Mouse (Mus musculus) embryonic facial prominence, embryonic 10.5 days (tissue): ENCODE data around the gene Fbxo33. TPM values are rescaled to one million over a fixed set of nuclear protein-coding genes. Genes with fewer than 3 reads are reported as not detected.
A peak's percentile ranks its signal among the peaks of the same experiment; 100 is the strongest.

ENCODE experiments used
- DNase-seq: peaks from one replicate; pipeline ENCODE4 v3.0.0-alpha.2; 2017; ENCODE audit warnings: low spot score
- H3K27ac ChIP-seq: fragments of 300-500 bp; sonication (generic); replicated peaks from 2 replicates; pipeline ENCODE4 v1.5.1; 2016; ENCODE audit warnings: mild to moderate bottlenecking
- H3K27me3 ChIP-seq: fragments of 300-500 bp; sonication (generic); replicated peaks from 2 replicates; pipeline ENCODE4 v1.6.1; 2016; ENCODE audit warnings: low read depth, mild to moderate bottlenecking; ENCODE audit not compliant: poor library complexity, severe bottlenecking
- H3K36me3 ChIP-seq: fragments of 300-500 bp; sonication (generic); replicated peaks from 2 replicates; pipeline ENCODE4 v1.6.1; 2016; ENCODE audit warnings: mild to moderate bottlenecking, moderate library complexity
- H3K4me1 ChIP-seq: fragments of 300-500 bp; sonication (generic); 2 replicates; pipeline ENCODE4 v1.6.1; 2016
- H3K4me3 ChIP-seq: fragments of 300-500 bp; sonication (generic); 2 replicates; pipeline ENCODE4 v1.5.1; 2016; ENCODE audit warnings: mild to moderate bottlenecking, moderate library complexity
- H3K9me3 ChIP-seq: fragments of 300-500 bp; sonication (generic); 2 replicates; pipeline ENCODE4 v1.6.1; 2016; ENCODE audit warnings: mild to moderate bottlenecking
- WGBS: fragments of 180-500 bp; shearing (Covaris S2); methylation state at CpG from one replicate; pipeline ENCODE4 v1.1.7; 2016; 5-methylcytosine and 5-hydroxymethylcytosine counted together
- polyA plus RNA-seq: library from polyadenylated mRNA; unstranded; fragments of >200 nt; fragmentation: Nextera tagmentation; extraction: Ambion mirVana; gene quantifications from 2 replicates; pipeline ENCODE4 v1.2.1, GENCODE M21; 2016

Gene Fbxo33
- polyA plus RNA-seq, 1 experiment from 2014 or later: 7.6 TPM

- no peaks in the 10 kb centered on the region for H3K9me3 ChIP-seq
- DNase-seq: no peak
- H3K4me1 ChIP-seq: peaks cover 14% of the 10 kb centered on the region
- no peaks in the 10 kb centered on the region for H3K36me3 ChIP-seq
- peak overlapping the region; percentile 94 for H3K4me3 ChIP-seq
- H3K27me3 ChIP-seq: no peaks in the 10 kb centered on the region
- WGBS: 2% methylated on average over 69 of the region's 69 CpGs
- H3K27ac ChIP-seq: peak overlapping the region; percentile 97
Observed at GRCm38 (mm10) chr12:59218640-59219321, 744 bp downstream of the Fbxo33 start.

DNA sequence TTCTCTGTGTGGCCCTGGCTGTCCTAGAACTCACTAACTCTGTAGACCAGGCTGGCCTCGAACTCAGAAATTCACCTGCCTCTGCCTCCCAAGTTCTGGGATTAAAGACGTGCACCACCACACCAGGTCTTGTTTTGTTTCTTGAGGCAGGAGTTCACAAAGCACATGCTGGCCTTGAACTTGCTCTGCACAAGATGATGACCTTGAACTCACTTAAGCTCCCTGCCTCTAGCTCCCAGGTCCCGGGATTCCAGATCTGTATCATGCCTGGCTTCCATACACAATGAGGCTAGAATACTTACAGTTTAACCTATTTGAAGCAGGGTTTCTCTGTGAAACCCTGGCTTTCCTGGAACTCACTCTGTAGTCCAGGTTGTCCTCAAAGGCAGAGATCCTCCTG is 2.2 kb downstream of the Fbxo33 start:
- WGBS: 91% methylated on average over 3 of the region's 3 CpGs
- DNase-seq: no peak

DNA sequence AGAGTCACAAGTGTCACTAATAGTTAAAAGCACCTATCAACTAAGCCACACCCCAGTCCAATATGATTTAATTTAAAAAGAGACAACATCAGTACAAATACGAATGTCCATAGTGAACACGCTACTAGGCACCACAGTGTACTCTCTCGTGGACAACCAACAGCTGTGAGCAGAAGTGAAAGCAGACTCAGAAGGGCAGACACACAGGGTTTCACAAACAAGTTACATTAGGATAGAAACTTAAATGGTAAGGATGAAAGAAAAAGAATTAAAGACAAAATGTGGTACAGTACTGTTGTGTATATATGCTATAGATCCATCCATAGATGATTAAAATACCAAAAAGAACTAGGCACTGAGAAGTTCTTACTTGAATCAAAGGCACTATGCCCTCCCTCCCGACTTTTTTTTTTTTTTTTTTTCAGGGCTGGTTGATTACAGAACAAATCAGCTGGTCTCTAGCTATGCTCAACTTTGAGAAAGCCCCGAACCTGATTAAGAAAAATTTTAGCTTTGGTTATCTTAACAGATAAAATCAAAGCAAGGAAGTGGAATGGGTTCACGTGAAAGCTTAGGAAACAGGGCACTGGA is 2.8 kb downstream of the Fbxo33 start:
- H3K27me3 ChIP-seq: no peaks in the 10 kb centered on the region
- H3K9me3 ChIP-seq: 0 out of 2 replicates have a peak, but pooled peaks cover 5% of the 10 kb centered on the region
- peaks cover 14% of the 10 kb centered on the region for H3K4me1 ChIP-seq
- DNase-seq: no peak
- WGBS: 83% methylated on average over 6 of the region's 6 CpGs
- H3K27ac ChIP-seq: no peak overlapping the region
- peaks cover 10% of the 10 kb centered on the region for H3K36me3 ChIP-seq
- H3K4me3 ChIP-seq: no peak overlapping the region

More for the DNA sequence above, 2.2 kb downstream of the Fbxo33 start:
- H3K4me1 ChIP-seq: peaks cover 14% of the 10 kb centered on the region
- H3K4me3 ChIP-seq: peak overlapping the region; percentile 94; the same call in 1 of the 2 replicates
- 0 out of 2 replicates have a peak, but pooled peaks cover 4% of the 10 kb centered on the region for H3K9me3 ChIP-seq
- no peaks in the 10 kb centered on the region for H3K27me3 ChIP-seq
- H3K27ac ChIP-seq: no peak overlapping the region
- H3K36me3 ChIP-seq: peaks cover 4% of the 10 kb centered on the region

GRCm38 (mm10) chr12:59216176-59216575 is 3.3 kb downstream of the Fbxo33 start:
- WGBS: 95% methylated on average over 4 of the region's 4 CpGs
- Histone ChIP-seq H3K27ac (no peak overlapping the region), H3K4me1 (peaks cover 14% of the 10 kb centered on the region), H3K9me3 (0 out of 2 replicates have a peak, but pooled peaks cover 5% of the 10 kb centered on the region), H3K4me3 (no peak overlapping the region), H3K27me3 (no peaks in the 10 kb centered on the region), H3K36me3 (peaks cover 16% of the 10 kb centered on the region)
- DNase-seq: no peak

GRCm38 (mm10) chr12:59207814-59208213 is 11.7 kb downstream of the Fbxo33 start:
- Histone ChIP-seq H3K36me3 (peaks cover 46% of the 10 kb centered on the region), H3K9me3 (0 out of 2 replicates have a peak, but pooled peaks cover 5% of the 10 kb centered on the region), H3K4me3 (no peak overlapping the region), H3K27ac (no peak overlapping the region), H3K4me1 (no peaks in the 10 kb centered on the region), H3K27me3 (no peaks in the 10 kb centered on the region)
- DNase-seq: no peak
- WGBS: 89% methylated on average over 1 of the region's 1 CpGs

DNA sequence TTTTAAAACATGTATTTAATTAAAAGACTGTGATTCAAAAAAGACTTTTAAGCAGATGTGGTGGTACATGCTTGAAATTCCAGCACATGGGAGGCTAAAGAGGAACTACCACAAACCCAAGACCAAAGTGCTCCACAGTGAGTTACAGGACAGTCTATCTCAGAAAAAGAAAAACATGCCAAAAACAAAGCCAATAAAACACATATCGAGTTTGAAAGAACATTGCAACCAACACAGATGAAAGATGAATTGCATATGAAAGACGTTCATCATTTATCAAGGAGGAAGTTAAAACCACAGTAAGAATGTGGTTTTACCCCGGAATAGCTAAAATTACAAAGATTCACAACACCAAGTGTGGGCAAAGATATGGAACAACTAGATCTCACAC is 12.5 kb downstream of the Fbxo33 start:
- DNase-seq: no peak
- H3K27me3 ChIP-seq: no peaks in the 10 kb centered on the region
- no peaks in the 10 kb centered on the region for H3K4me1 ChIP-seq
- H3K9me3 ChIP-seq: no peaks in the 10 kb centered on the region
- H3K27ac ChIP-seq: no peak overlapping the region
- WGBS: 92% methylated on average over 3 of the region's 3 CpGs
- H3K4me3 ChIP-seq: no peak overlapping the region
- peaks cover 45% of the 10 kb centered on the region for H3K36me3 ChIP-seq

DNA sequence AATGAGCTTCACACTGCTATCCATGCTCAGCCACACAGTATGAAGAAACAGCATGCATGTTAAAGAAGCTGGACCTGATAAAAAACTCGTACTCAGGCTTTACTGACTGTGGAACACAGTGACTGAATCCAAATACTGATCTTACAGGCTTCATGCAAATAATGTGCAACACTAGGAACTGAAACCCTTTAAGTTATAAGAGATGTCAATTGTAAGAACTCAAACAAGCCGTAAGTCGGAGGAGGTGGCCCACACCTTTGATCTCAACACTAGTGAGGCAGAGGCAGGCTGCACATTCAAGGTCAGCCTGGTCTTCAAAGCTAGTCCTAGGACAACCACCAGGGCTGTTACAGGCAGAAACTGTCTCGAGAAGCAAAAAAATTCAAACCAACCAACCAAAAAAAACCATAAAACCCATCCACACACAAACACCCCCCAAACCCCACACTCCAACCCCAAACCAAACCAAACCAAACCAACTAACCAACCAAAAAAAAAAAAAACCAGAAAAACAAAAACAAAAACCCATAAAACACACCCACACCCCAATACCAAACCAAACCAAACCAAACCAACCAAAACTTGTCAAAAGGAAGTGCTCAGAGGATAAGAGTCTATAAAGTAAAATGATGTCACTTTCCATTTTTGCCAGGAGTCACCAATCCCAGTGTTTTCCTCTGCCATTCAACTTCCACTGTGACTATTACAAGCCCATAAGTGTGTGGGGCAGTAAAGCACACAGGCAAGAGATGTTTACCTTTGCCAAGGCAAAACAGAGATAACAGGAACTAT is 13.1 kb downstream of the Fbxo33 start:
- no peaks in the 10 kb centered on the region for H3K9me3 ChIP-seq
- H3K4me3 ChIP-seq: no peak overlapping the region
- 88% methylated on average over 4 of the region's 4 CpGs for WGBS
- no peaks in the 10 kb centered on the region for H3K4me1 ChIP-seq
- H3K27ac ChIP-seq: no peak overlapping the region
- DNase-seq: no peak
- H3K27me3 ChIP-seq: no peaks in the 10 kb centered on the region
- peaks cover 42% of the 10 kb centered on the region for H3K36me3 ChIP-seq

GRCm38 (mm10) chr12:59205571-59205970 is 14.0 kb downstream of the Fbxo33 start:
- no peak for DNase-seq
- H3K4me3 ChIP-seq: no peak overlapping the region
- WGBS: 94% methylated on average over 6 of the region's 6 CpGs
- no peaks in the 10 kb centered on the region for H3K9me3 ChIP-seq
- H3K27ac ChIP-seq: no peak overlapping the region
- H3K27me3 ChIP-seq: no peaks in the 10 kb centered on the region
- H3K36me3 ChIP-seq: peaks cover 42% of the 10 kb centered on the region
- H3K4me1 ChIP-seq: no peaks in the 10 kb centered on the region

DNA sequence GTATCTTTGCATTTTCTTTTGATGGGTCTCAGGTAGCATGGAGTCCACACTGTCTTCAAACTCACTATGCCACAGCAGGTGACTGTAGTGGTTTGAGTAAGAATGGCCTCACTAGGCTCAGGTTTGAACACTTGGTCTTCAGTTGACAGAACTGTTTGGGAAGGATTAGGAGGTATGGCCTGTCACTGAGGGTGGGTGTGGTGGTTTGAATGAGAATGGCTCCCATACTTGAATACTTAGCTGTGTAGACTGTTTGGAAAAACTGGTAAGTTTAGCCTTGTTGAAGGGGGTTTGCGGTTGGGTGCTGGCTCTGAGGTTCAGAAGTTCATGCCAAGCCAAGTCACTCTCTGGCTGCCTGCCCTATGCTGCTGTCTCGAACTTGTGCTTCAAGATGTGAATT is 20.2 kb downstream of the Fbxo33 start:
- Histone ChIP-seq H3K36me3 (peaks cover 69% of the 10 kb centered on the region), H3K4me1 (no peaks in the 10 kb centered on the region), H3K4me3 (no peak overlapping the region), H3K9me3 (no peaks in the 10 kb centered on the region), H3K27me3 (no peaks in the 10 kb centered on the region), H3K27ac (no peak overlapping the region)
- WGBS: 96% methylated on average over 2 of the region's 2 CpGs
- no peak for DNase-seq

DNA sequence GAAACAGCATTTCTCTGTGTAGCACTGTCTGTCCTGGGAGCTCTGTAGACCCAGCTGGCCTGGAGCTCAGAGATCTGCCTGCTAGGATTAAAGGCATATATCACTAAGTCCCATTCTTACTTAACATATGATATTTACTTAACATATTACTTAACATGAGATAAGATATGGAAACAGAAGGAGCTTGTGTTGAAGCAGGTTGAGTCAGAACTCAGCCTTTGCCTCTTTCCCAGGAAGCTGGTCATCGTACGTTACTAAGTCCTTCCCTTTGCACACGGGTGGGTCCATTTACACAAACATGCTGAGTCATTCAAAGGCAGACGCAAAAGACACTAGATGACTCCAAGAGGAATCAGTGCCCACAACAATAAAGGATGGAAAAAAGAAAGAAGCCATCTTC is 20.8 kb downstream of the Fbxo33 start:
- no peaks in the 10 kb centered on the region for H3K27me3 ChIP-seq
- no peak overlapping the region for H3K4me3 ChIP-seq
- H3K9me3 ChIP-seq: no peaks in the 10 kb centered on the region
- no peaks in the 10 kb centered on the region for H3K4me1 ChIP-seq
- no peak for DNase-seq
- WGBS: 87% methylated on average over 4 of the region's 4 CpGs
- H3K36me3 ChIP-seq: peaks cover 62% of the 10 kb centered on the region
- H3K27ac ChIP-seq: no peak overlapping the region

DNA sequence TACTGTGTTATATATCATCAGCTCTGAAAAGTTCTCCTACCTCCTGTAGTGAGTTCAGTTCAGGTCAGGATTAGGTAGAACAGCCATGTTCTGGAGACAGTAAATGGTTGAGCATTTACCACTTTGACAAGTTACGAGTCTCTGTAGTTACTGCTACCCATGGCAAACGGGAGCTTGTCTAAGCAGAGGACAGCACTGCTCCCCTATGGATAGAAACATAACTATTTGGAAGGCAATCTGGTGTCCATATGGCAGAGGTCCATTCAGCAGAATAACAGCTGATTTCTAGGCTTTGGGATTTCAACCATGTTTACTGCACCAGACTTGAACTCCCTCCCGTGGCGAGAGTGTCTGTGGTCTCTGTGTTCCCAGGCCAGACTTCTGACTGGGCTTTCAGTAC is 23.6 kb downstream of the Fbxo33 start:
- Histone ChIP-seq H3K27ac (no peak overlapping the region), H3K9me3 (no peaks in the 10 kb centered on the region), H3K27me3 (no peaks in the 10 kb centered on the region), H3K36me3 (peaks cover 52% of the 10 kb centered on the region), H3K4me3 (no peak overlapping the region), H3K4me1 (no peaks in the 10 kb centered on the region)
- DNase-seq: no peak
- 83% methylated on average over 4 of the region's 4 CpGs for WGBS

GRCm38 (mm10) chr12:59195065-59195464 is 24.5 kb downstream of the Fbxo33 start:
- H3K4me3 ChIP-seq: no peak overlapping the region
- H3K36me3 ChIP-seq: peaks cover 54% of the 10 kb centered on the region
- H3K27ac ChIP-seq: no peak overlapping the region
- no peaks in the 10 kb centered on the region for H3K27me3 ChIP-seq
- H3K9me3 ChIP-seq: no peaks in the 10 kb centered on the region
- DNase-seq: no peak
- H3K4me1 ChIP-seq: no peaks in the 10 kb centered on the region
- 73% methylated on average over 4 of the region's 4 CpGs for WGBS
